Mouse (Mus musculus): ENCODE measurements around the gene Actb.

GRCm38 (mm10) chr5:142905038-142905695, 1.4 kb downstream of the Actb start:
- TF ChIP-seq POLR2A (IDR thresholded peaks at IDR 0.05; ENCODE audit: insufficient read depth, low read length): no peak
- no peak for TF ChIP-seq EP300 (IDR thresholded peaks at IDR 0.05; ENCODE audit: insufficient read depth, low read depth, low read length)
